Mouse (Mus musculus): ENCODE data around the gene Bean1.

Gene Bean1

GRCm38 (mm10) chr8:104170118-104171049 is at the start of gene Bean1:
TSS of gene Bean1 (plus strand) at chr8:104170442.
- peak; percentile 21 to 39 for DNase-seq (ENCODE audit: low spot score in 2 of 2)

GRCm38 (mm10) chr8:104121640-104122416 is 48.4 kb upstream of the Bean1 start:
- DNase-seq (ENCODE audit: low spot score in 2 of 2): no peak

DNA sequence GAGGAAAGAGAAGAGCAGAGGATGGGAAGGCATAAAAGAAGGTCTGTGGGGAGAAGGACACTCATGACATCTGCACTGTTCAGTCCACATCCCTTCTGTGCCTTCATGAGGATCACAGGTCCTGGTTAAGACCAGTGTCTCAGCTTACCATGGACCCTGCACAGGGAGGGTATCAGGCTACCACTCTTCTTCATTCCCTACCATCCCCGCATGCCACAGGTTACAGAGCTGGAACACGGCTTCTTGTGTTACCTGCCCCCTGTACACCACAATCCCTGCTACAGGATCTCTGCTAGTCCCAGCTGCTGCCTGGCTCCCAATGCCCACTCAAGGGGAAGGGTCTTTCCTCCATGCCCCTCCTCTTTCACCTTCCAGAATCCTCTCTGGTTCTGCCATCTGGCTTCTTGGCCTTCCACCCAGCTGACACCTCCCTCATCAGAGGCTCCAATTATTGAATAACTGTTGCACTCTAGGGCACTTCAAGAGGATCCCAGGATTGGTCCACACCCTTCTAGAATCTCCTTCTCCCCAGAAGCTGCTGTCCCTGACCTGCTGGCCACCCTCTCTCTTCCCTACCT is 47.1 kb upstream of the Bean1 start:
- no peak for DNase-seq (ENCODE audit: low spot score in 2 of 2)

DNA sequence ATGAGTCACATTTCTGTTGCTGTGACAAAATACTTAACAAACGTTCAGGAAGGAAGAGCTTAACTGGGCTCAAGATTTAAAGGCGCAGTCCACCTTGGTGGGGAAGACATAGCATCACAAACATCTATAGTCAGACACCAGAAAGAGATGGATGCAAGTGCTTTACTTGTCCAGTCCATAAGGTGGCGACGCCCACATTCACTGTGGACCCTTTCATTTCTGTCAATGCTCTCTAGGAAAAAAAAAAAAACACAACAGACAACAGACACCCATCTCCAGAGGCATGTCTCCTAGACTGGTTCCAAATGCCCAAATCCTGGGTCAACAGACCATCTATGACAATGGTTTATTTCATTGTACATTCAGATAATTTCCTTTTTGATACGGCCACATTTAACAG is 45.7 kb upstream of the Bean1 start:
- no peak for DNase-seq (ENCODE audit: low spot score in 2 of 2)

- no peak for DNase-seq (ENCODE audit: low spot score in 2 of 2)
Observed at GRCm38 (mm10) chr8:104127160-104127883, 42.9 kb upstream of the Bean1 start.

DNA sequence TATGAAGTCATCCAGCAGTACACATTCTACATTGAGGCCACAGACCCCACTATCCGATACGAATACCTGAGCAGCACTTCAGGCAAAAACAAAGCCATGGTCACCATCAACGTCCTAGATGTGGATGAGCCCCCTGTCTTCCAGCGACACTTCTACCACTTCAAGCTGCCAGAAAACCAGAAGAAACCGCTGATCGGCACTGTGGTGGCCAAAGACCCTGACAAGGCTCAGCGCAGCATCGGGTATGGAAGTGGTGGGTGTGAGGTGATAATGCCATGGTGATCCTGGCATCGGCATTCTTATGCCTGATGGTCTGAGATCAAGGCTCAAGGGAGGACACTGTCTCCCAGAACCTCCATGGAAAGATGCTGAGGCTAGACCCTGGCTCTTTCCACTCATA is 39.3 kb upstream of the Bean1 start:
- no peak for DNase-seq (ENCODE audit: low spot score in 2 of 2)

GRCm38 (mm10) chr8:104131414-104131975 is 38.7 kb upstream of the Bean1 start:
- no peak for DNase-seq (ENCODE audit: low spot score in 2 of 2)

GRCm38 (mm10) chr8:104134521-104134920 is 35.7 kb upstream of the Bean1 start:
- DNase-seq (ENCODE audit: low spot score in 2 of 2): no peak

- DNase-seq (ENCODE audit: low spot score in 2 of 2): no peak
Observed at GRCm38 (mm10) chr8:104136277-104136676, 34.0 kb upstream of the Bean1 start.

DNA sequence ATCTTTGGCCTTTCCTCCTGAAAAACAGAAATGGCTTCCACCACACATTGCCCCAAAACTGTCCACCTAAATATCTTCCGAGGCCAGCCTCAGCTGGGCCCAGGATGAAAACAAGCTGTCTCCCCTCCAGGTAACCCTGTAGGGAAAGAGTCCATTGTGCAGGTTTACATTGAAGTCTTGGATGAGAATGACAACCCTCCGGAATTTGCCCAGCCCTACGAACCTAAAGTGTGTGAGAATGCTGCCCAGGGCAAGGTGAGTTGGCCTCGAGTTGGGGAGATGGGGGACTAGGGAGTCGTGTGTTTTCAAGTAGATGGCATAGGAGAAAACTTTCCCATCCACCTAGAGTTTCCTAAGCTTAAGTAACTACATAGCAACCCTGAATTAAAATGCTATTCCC is 32.6 kb upstream of the Bean1 start:
- no peak for DNase-seq (ENCODE audit: low spot score in 2 of 2)

DNA sequence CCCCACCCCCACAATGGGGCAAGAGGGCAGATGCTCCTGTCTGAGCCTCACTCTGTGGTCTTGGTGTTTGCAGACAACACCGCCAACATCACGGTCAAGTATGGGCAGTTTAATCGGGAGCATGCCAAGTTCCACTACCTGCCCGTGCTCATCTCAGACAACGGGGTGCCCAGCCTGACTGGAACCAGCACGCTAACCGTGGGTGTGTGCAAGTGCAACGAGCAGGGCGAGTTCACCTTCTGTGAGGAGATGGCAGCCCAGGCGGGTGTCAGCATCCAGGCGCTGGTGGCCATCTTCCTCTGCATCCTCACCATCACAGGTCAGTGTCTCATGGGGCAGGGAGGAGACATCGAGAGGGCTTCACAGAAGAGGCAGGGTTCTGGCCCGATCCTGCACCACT is 29.6 kb upstream of the Bean1 start:
- DNase-seq (ENCODE audit: low spot score in 2 of 2): no peak

- no peak for DNase-seq (ENCODE audit: low spot score in 2 of 2)
Observed at GRCm38 (mm10) chr8:104142415-104142814, 27.8 kb upstream of the Bean1 start.

- no peak for DNase-seq (ENCODE audit: low spot score in 2 of 2)
Observed at GRCm38 (mm10) chr8:104143379-104143778, 26.9 kb upstream of the Bean1 start.

- DNase-seq (ENCODE audit: low spot score in 2 of 2): no peak
Observed at GRCm38 (mm10) chr8:104144434-104145216, 25.6 kb upstream of the Bean1 start.

GRCm38 (mm10) chr8:104145981-104146689 is 24.1 kb upstream of the Bean1 start:
- peak; percentile 75 to 79 for DNase-seq (ENCODE audit: low spot score in 2 of 2)

GRCm38 (mm10) chr8:104146717-104147494 is 23.3 kb upstream of the Bean1 start:
- no peak for DNase-seq (ENCODE audit: low spot score in 2 of 2)

DNA sequence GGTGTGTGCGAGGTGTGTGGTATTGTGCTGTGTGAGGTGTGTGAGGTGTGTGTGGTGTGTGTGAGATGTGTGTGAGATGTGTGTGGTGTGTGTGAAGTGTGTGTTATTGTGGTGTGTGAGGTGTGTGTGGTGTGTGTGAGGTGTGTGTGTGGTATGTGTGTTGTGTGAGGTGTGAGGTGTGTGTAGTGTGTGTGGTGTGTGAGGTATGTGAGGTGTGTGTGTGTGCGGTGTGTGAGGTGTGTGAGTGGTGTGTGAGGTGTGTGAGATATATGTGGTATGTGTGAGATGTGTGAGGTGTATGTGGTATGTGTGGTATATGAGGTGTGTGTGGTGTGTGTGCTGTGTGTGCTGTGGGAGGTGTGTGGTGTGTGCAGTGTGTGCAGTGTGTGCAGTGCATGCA is 22.3 kb upstream of the Bean1 start:
- DNase-seq (ENCODE audit: low spot score in 2 of 2): no peak

GRCm38 (mm10) chr8:104160731-104161130 is 9.5 kb upstream of the Bean1 start:
- DNase-seq (ENCODE audit: low spot score in 2 of 2): no peak

GRCm38 (mm10) chr8:104169461-104169860 is 781 bp upstream of the Bean1 start:
- DNase-seq (ENCODE audit: low spot score in 2 of 2): no peak
